Mouse (Mus musculus) megakaryocyte, embryonic 14.5 days (primary cell): ENCODE data around the gene BC004004.

Experiments
- FLI1 ChIP-seq: IDR thresholded peaks from 2 replicates; pipeline ENCODE4 v1.6.1; 2012; ENCODE audit warnings: low read length, inconsistent platforms, mixed read lengths
- GATA1 ChIP-seq: IDR thresholded peaks from 3 replicates; pipeline ENCODE4 v1.6.1; 2012; ENCODE audit warnings: mixed read lengths, low read length, inconsistent platforms, borderline replicate concordance

- TF ChIP-seq FLI1 (no peak), GATA1 (no peak)
Observed at GRCm38 (mm10) chr17:29302149-29302548, 33.6 kb downstream of the BC004004 start.
